Mouse (Mus musculus): ENCODE data around the gene Raf1.
"Not testable (repeated sequence)": the region's sequence is repeated elsewhere in the genome, so short reads cannot be mapped to it uniquely, and the experiment has no call there.

Gene Raf1

GRCm38 (mm10) chr6:115684271-115684670 is 7.8 kb upstream of the Raf1 start:
- DNase-seq (ENCODE audit: extremely low read depth, low read depth), result no peak

- DNase-seq (ENCODE audit: extremely low read depth, low read depth), result no peak
These were observed 4.6 kb upstream of the Raf1 start for GRCm38 (mm10) chr6:115681066-115681465.

DNA sequence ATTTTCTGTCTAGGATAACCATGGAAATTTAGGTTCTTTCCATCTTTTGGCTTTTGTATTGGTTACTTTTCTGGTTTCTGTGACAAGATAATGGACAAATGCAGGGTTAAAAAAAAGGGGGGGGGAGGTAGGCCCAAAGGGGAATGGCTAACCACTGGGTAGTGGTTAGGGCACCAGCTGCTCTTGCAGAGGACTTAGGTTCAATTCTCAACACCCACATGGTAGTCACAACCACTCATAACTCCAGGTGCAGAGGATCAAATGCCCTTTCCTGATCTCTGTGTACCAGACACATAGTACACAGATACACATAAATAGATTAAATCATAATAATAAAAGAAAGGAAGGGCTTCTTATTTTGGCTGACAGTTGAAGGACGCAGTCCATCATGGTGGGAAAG is 1.6 kb upstream of the Raf1 start:
- no peak for DNase-seq (ENCODE audit: extremely low read depth, low read depth)

DNA sequence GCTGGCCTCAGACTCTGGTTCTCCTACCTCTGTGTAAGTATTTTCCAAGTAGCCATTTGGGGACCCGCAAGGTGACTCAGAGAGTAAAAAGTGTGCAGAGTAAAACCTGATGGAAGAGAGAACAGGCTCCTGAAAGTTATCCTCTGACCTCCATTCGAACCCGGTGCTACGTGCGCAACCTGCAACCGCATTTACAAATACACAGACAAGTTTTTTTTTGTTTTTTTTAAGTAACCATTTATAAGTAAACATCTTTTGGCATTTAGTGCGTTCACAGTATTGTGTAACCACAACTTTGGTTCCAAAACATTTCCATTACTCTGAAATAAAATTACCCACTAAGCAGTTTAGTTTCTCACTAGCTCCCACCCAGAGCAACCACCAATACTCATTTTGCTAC is 1.0 kb upstream of the Raf1 start:
- no peak for DNase-seq (ENCODE audit: extremely low read depth, low read depth)

DNA sequence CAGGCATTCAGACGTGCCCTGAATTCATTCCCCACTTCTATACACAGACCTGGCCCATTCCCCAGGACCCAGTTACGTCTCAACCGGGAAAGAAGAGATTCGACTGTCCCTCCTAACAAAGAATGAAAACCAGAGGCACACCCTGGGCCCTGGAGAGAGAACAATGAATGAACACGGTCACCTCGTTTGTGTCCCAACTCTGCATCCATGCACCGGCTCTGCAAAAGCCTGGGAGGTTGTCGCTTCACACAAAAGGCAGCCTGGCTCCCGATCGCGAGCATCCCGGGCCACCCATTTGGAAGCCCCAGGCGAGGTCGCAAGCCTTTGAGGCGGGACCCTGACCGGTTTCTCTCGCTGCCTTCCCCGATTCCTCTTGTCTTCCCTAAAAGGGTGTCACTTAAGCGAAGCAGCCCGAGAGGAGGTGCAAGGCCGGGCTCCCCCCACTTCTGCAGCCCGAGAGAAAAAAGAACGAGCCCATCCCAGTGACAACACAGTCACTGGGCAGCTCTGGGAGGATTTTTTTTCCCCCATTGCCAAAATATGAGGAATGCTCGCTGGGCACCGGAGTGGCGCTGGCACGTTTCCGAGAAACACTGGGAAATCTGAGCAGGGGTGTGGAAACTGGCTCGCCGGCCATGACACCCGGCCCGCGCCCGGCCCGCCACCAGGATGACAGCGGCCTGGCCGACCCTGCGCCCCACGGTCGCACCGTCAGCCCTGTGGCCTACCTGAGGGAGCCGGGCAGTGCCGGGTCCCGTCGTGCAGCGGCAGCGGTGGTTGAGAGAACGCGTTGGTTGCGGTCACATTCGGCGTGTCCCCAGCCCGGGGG is 713 bp downstream of the Raf1 start:
- no peak for DNase-seq (ENCODE audit: extremely low read depth, low read depth)

- DNase-seq (ENCODE audit: extremely low read depth, low read depth), result no peak
These were observed 1.3 kb downstream of the Raf1 start for GRCm38 (mm10) chr6:115675166-115675507.

- DNase-seq (ENCODE audit: extremely low read depth, low read depth), result no peak
These were observed 2.1 kb downstream of the Raf1 start for GRCm38 (mm10) chr6:115674316-115674715.

DNA sequence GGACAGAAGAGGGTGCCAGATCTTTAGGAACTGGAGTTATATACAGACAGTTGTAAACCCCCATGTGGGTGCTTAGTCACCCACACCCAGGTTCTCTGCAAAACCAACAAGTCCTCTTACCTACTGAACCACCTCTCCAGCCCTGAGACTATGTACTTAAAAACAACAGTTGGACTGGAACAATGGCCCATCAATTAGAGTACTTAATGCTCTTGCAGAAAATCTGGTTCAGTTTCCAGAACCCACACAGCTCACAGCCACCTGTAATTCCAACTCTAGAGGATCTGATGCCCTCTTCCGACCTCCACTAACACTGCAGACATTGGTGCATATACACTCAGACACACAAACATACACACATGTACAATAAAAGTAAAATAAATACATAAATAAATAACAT is 3.7 kb downstream of the Raf1 start:
- DNase-seq (ENCODE audit: extremely low read depth, low read depth), result no peak

DNA sequence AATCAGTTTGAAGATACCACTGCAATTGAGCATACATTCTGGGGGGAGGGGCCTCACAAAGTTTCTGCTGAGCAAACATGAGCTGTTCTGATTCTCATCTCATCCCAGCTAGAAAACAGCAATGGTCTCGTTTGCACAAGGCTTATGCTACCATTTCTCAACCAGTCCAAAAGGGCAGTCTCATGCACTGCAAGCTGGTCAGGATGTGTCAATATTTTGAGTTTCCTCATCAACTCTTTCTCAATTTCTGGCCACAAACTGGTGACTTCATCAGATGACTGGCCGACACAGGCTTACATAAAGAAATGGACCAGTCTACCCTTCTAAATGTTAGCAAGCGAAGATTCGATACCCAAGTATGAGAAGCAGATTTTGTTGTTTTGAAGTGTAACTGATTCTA is 9.8 kb downstream of the Raf1 start:
- no peak for DNase-seq (ENCODE audit: extremely low read depth, low read depth)

DNA sequence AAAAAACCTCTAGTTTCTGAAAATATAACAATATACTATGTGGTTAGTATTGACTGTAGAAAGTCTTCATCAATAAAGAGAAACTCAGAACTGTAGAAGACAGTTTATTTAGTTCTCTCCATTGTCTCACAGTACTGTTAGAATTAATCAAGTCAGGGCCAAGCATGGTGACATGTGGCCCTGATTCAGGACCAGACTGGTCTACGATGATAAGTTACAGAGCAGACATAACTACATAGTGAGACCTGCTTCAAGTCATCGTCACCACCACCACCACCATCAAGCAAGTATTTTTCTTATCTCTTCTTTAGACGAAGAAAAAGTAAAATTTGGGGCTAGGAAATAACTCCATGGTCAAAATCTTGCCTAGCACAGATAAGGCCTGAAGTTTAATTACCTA is 12.2 kb downstream of the Raf1 start:
- DNase-seq (ENCODE audit: extremely low read depth, low read depth), result no peak

GRCm38 (mm10) chr6:115658802-115659201 is 17.6 kb downstream of the Raf1 start:
- DNase-seq (ENCODE audit: extremely low read depth, low read depth), result no peak

GRCm38 (mm10) chr6:115653939-115654338 is 22.5 kb downstream of the Raf1 start:
- DNase-seq (ENCODE audit: extremely low read depth, low read depth), result no peak

DNA sequence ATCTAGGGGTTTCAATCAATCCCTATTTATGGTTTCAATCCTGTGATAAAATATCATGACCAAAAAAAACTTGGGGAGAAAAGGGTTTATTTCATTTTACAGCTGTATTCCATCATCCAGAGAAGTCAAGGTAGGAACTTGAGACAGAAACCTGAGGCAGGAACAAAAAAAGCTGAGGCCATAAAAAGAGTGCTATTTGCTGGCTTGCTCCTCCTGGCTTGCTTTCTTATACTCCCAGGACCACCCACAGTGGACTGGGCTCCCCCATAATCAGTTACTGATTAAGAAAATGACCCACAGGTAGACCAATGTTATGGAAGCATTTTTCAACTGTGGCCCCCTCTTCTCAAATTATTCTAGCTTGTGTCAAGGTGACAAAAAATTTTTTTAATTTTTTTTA is 24.7 kb downstream of the Raf1 start:
- DNase-seq (ENCODE audit: extremely low read depth, low read depth), result no peak

DNA sequence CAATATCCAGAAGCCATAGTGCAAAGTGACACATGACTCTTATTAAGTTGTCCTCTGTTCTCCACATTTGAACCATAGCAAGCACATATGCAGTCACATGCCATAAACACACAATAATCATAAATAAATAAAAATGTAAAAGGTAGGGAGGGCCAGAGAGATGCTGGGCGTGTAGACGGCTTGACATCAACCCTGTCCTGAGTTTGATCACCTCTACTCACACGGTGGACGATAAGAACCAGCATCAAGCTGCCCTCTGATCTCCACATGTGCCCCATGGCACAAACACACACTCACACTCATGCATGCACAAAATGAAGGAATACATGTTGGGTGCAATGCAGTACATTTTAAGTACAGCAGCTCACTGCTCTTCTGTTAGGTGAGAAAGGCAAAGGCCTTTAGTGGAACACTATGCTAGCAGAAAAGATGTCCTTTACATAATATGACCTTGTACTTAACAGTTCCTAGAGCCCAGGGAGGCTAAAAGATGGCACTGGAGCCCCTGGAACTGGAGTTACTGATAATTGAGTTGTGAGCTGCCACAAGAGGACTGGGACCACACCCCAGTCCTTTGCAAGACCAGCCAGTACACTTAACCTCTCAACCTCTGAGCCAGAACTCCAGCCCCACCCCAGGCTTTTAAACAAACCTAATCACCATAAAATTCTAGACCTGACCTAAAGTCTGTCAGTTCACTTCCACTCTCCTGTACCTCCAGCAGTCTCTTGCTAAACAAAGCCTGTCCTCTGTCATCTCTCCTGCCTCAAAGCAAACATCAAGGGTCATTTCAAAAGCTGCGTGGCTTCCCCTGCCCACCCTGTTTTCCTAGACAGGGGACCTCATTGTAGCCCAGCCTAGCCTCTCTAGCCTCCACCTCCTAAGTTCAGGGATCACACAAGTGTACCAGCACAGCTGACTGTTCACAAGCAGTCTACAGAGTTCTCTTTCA is 25.7 kb downstream of the Raf1 start:
- peak; percentile 44 for DNase-seq (ENCODE audit: extremely low read depth, low read depth)

DNA sequence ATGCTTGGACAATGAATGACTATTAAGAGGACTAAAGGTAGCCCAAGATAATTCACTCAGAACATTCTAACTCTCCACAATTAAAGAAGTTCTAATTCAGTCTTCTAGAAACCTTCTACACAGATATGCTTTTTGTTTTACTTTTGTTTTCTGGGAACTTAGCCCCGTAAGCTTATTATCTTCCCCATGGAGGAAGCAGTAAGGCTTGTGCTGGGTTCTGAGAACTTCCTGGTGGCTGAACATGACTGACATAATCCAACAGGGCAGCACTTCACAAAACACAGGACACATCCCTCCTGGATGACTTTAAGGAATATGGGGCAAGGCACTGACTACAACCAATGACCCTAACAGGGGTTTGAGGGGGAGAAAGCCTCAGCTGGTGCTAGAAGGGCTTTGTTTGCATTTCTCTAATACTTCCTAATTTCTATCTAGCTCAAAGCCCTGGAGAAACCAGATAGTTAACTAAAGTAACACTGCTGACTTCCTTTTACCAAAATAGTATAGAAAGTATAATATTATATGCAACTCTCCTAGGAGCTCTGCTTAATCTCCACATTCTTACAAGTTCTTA is 26.6 kb downstream of the Raf1 start:
- peak; percentile 66 for DNase-seq (ENCODE audit: extremely low read depth, low read depth)

GRCm38 (mm10) chr6:115643315-115643714 is 33.1 kb downstream of the Raf1 start:
- no peak for DNase-seq (ENCODE audit: extremely low read depth, low read depth)

- DNase-seq (ENCODE audit: extremely low read depth, low read depth), result not testable (repeated sequence)
These were observed 38.2 kb downstream of the Raf1 start for GRCm38 (mm10) chr6:115638188-115638587.

GRCm38 (mm10) chr6:115634015-115634414 is 42.4 kb downstream of the Raf1 start:
- no peak for DNase-seq (ENCODE audit: extremely low read depth, low read depth)

DNA sequence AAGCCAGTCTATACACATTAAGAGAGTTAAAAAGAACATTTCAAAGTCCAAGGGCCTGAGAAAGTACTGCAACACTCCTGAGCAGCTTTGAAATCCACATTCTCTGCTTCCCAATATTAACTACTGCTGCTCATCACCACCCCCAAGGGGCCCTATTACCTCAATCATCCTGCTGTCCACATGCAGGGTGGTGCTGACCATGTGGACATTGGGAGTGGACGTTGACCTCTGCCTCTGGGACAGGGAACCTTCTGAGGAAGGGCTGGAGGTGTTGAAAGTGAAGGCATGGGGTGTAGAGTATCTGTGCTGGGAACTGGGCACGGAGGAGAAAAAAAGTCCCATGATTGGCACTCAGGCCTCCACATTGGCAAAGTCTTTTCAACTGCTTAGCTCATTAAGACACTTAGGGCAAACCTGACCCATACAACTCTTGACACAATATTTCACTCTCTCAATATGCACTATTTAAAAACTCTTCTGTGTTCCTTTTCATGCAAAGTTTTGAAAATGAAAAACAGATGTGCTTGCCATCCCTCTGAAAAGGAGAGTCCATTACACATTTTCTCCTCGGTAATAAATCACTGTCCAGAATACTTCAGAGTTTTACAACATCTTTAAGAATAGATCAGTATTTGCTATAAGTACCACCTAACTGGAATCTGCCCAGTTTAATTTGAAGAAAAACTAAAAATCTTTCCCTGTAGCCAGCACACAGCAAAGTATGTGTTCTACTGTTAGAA is 45.2 kb downstream of the Raf1 start:
- DNase-seq (ENCODE audit: extremely low read depth, low read depth), result no peak

DNA sequence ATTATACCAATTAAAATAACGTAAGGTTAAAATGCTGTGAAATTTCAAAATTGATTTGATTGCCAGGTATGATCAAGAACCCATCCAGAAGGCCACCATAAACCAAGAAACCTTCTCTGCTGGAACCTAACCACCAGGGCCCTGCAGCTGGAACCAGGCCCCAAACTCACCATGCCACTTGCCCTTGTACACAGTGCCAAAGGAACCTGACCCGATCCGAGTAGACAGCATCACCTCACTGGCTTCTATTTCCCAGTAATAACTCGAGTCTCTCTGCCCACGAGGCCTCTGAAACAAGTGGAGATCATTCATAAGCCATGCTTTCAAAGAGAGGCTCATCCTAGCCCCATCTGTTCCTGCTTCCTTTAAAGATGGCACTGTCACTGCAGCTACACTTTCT is 50.3 kb downstream of the Raf1 start:
- DNase-seq (ENCODE audit: extremely low read depth, low read depth), result no peak

GRCm38 (mm10) chr6:115620942-115621341 is 55.5 kb downstream of the Raf1 start:
- DNase-seq (ENCODE audit: extremely low read depth, low read depth), result no peak
